Mouse (Mus musculus): Measurements from ENCODE around the gene Tm7sf3. TPM values are rescaled to one million over a fixed set of nuclear protein-coding genes. Genes with fewer than 3 reads are reported as not detected.

Gene Tm7sf3
- polyA plus RNA-seq, 2 experiments, result 11.2 to 24.8 TPM

DNA sequence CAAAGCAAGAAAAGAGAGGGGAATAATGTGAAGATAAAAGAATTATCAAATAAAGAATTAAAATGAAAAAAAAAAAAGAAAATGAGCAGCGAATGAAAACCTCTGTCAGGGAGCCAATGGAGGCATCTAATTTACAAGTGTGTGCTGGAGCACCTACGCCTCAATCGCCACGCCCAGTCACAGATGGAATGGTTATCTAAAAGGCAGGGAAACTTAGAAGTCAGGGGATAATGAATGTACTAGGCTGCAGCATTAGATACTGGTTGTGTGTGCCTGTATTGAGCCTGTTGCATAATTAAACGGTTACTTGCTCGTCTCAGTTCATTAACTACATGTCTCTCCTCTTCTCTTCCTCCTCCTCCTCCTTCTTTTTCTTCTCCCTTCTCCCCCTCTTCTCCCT is 31.2 kb downstream of the Tm7sf3 start:
- Histone ChIP-seq H3K27ac (peak overlapping the region; percentile 99), H3K9me3 (ENCODE audit: control insufficient read depth, low read length) (no peaks in the 10 kb centered on the region), H3K4me2 (ENCODE audit: low read depth) (peak overlapping the region; percentile 76), H3K36me3 (replicated peaks; ENCODE audit: control insufficient read depth, insufficient read depth, low read depth) (peaks cover 60% of the 10 kb centered on the region), H3K9ac (replicated peaks) (peak overlapping the region; percentile 70), H3K4me1 (replicated peaks; ENCODE audit: control insufficient read depth in 2 of 2, insufficient read depth in 2 of 2, low read length in 1 of 2) (peaks cover 45 to 49% of the 10 kb centered on the region in 2 experiments), H3K4me3 (ENCODE audit: insufficient read depth in 1 of 2, low read depth in 2 of 2, low read length in 2 of 2) (peak overlapping the region in 1 of 2 experiments; percentile 18; a peak in 1 of 4 replicates), H3K27me3 (ENCODE audit: control insufficient read depth, insufficient read depth, low read length) (no peaks in the 10 kb centered on the region)
- WGBS (ENCODE audit: insufficient replicate concordance), result 21% methylated on average over 6 of the region's 6 CpGs
- DNase-seq (ENCODE audit: low read depth in 3 of 3, low spot score in 3 of 3) (peak in 1 of 3 experiments; percentile 89), ATAC-seq (ENCODE audit: insufficient read depth) (peak; percentile 88)
- TF ChIP-seq EP300 (IDR thresholded peaks at IDR 0.05; ENCODE audit: low read depth), result peak; percentile 87
- TF ChIP-seq CTCF (IDR thresholded peaks at IDR 0.05; ENCODE audit: low read depth), result no peak

DNA sequence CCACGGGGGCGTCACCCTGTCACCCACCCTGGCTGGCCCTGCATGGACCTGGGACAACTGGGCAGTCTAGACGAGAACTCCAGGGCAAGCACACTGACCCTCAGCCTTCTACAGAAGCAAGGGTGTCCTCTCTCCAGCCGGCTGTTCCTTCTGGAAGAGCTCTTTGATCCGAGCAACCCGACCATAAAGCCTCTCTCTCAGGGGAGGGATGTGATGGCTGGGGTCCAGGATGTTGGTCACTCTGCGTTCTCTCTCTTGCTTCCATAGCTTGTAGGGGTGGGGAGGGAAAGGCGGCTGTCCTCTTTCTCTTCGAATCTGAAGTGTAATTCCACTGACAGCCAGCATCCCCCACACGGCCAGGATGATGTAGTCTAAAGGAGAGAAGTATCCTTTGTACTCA is 39.0 kb downstream of the Tm7sf3 start:
- TF ChIP-seq EP300 (IDR thresholded peaks at IDR 0.05; ENCODE audit: low read depth) (no peak), CTCF (IDR thresholded peaks at IDR 0.05; ENCODE audit: low read depth) (no peak)
- Histone ChIP-seq H3K27ac (no peak overlapping the region), H3K4me2 (ENCODE audit: low read depth) (no peak overlapping the region), H3K36me3 (replicated peaks; ENCODE audit: control insufficient read depth, insufficient read depth, low read depth) (peaks cover 76% of the 10 kb centered on the region), H3K9me3 (ENCODE audit: control insufficient read depth, low read length) (no peaks in the 10 kb centered on the region), H3K27me3 (ENCODE audit: control insufficient read depth, insufficient read depth, low read length) (no peaks in the 10 kb centered on the region), H3K4me3 (ENCODE audit: insufficient read depth in 1 of 2, low read depth in 2 of 2, low read length in 2 of 2) (no peak overlapping the region), H3K4me1 (replicated peaks; ENCODE audit: control insufficient read depth in 2 of 2, insufficient read depth in 2 of 2, low read length in 1 of 2) (no peaks in the 10 kb centered on the region), H3K9ac (replicated peaks) (no peak overlapping the region)
- DNase-seq (ENCODE audit: low read depth in 3 of 3, low spot score in 3 of 3), result no peak
- WGBS (ENCODE audit: insufficient replicate concordance), result 81% methylated on average over 10 of the region's 10 CpGs
- ATAC-seq (ENCODE audit: insufficient read depth), result no peak

- WGBS (ENCODE audit: insufficient replicate concordance), result 83% methylated on average over 4 of the region's 4 CpGs
- no peak for DNase-seq (ENCODE audit: low read depth in 3 of 3, low spot score in 3 of 3)
- Histone ChIP-seq H3K4me1 (replicated peaks; ENCODE audit: control insufficient read depth in 2 of 2, insufficient read depth in 2 of 2, low read length in 1 of 2) (no peaks in the 10 kb centered on the region), H3K36me3 (replicated peaks; ENCODE audit: control insufficient read depth, insufficient read depth, low read depth) (peaks cover 73% of the 10 kb centered on the region), H3K9ac (replicated peaks) (no peak overlapping the region), H3K27me3 (ENCODE audit: control insufficient read depth, insufficient read depth, low read length) (no peaks in the 10 kb centered on the region), H3K9me3 (ENCODE audit: control insufficient read depth, low read length) (no peaks in the 10 kb centered on the region), H3K4me3 (ENCODE audit: insufficient read depth in 1 of 2, low read depth in 2 of 2, low read length in 2 of 2) (no peak overlapping the region), H3K27ac (no peak overlapping the region), H3K4me2 (ENCODE audit: low read depth) (no peak overlapping the region)
- no peak for ATAC-seq (ENCODE audit: insufficient read depth)
- no peak for TF ChIP-seq CTCF (IDR thresholded peaks at IDR 0.05; ENCODE audit: low read depth)
- no peak for TF ChIP-seq EP300 (IDR thresholded peaks at IDR 0.05; ENCODE audit: low read depth)
These were observed 40.0 kb downstream of the Tm7sf3 start for GRCm38 (mm10) chr6:146602601-146603000.

- DNase-seq (ENCODE audit: low read depth in 3 of 3, low spot score in 3 of 3) (no peak), ATAC-seq (ENCODE audit: insufficient read depth) (no peak)
- H3K9me3 ChIP-seq (ENCODE audit: control insufficient read depth, low read length), result no peaks in the 10 kb centered on the region
- H3K4me2 ChIP-seq (ENCODE audit: low read depth), result no peak overlapping the region
- H3K4me1 ChIP-seq (replicated peaks; ENCODE audit: control insufficient read depth in 2 of 2, insufficient read depth in 2 of 2, low read length in 1 of 2), result peaks cover 6 to 7% of the 10 kb centered on the region in 2 experiments
- H3K27ac ChIP-seq, result no peak overlapping the region
- H3K36me3 ChIP-seq (replicated peaks; ENCODE audit: control insufficient read depth, insufficient read depth, low read depth), result peaks cover 42% of the 10 kb centered on the region
- no peaks in the 10 kb centered on the region for H3K27me3 ChIP-seq (ENCODE audit: control insufficient read depth, insufficient read depth, low read length)
- no peak for TF ChIP-seq EP300 (IDR thresholded peaks at IDR 0.05; ENCODE audit: low read depth)
- TF ChIP-seq CTCF (IDR thresholded peaks at IDR 0.05; ENCODE audit: low read depth), result no peak
- WGBS (ENCODE audit: insufficient replicate concordance), result 97% methylated on average over 4 of the region's 5 CpGs
- H3K9ac ChIP-seq (replicated peaks), result no peak overlapping the region
- H3K4me3 ChIP-seq (ENCODE audit: insufficient read depth in 1 of 2, low read depth in 2 of 2, low read length in 2 of 2), result no peak overlapping the region
These were observed 57.5 kb downstream of the Tm7sf3 start for GRCm38 (mm10) chr6:146585134-146585533.

DNA sequence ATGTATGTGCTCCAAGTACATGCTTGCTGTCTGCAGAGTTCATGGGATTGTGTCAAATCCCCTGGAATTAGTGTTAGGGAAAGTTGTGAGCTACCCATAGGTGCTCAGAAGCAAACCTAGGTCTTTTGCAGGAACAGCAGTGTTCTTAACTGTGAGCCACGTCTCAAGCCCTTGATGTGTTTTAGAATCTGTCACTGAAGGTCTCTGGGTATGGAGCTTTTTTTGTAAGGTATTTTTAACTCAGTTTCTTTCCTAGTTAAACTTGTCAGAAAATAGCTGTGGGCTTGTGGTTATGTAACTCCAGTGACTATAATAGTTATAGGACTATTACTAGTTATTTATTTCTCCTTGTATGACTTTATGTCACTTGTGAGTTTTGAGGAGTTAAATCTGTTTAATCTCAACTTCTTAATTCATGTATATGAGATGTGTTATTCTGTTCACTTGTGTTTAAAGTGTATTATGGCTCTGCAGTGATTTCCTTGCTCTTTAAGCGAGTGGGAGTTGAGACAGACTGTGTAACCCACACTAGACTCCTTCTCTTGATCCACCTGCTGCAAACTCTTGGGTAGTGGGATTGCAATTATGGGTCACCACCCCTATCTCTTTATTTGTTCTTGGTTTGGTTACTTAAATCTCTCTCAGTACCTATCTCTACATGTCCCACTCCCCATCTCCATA is 59.1 kb downstream of the Tm7sf3 start:
- ATAC-seq (ENCODE audit: insufficient read depth) (no peak), DNase-seq (ENCODE audit: low read depth in 3 of 3, low spot score in 3 of 3) (no peak)
- 73% methylated on average over 2 of the region's 2 CpGs for WGBS (ENCODE audit: insufficient replicate concordance)
- Histone ChIP-seq H3K36me3 (replicated peaks; ENCODE audit: control insufficient read depth, insufficient read depth, low read depth) (peaks cover 28% of the 10 kb centered on the region), H3K4me2 (ENCODE audit: low read depth) (no peak overlapping the region), H3K4me3 (ENCODE audit: insufficient read depth in 1 of 2, low read depth in 2 of 2, low read length in 2 of 2) (no peak overlapping the region), H3K4me1 (replicated peaks; ENCODE audit: control insufficient read depth in 2 of 2, insufficient read depth in 2 of 2, low read length in 1 of 2) (peaks cover 8 to 11% of the 10 kb centered on the region in 2 experiments), H3K9me3 (ENCODE audit: control insufficient read depth, low read length) (no peaks in the 10 kb centered on the region), H3K27ac (no peak overlapping the region), H3K27me3 (ENCODE audit: control insufficient read depth, insufficient read depth, low read length) (no peaks in the 10 kb centered on the region), H3K9ac (replicated peaks) (no peak overlapping the region)
- TF ChIP-seq CTCF (IDR thresholded peaks at IDR 0.05; ENCODE audit: low read depth) (no peak), EP300 (IDR thresholded peaks at IDR 0.05; ENCODE audit: low read depth) (no peak)
